In genomic region chr19:60791164-60791563, GRCm38 (mm10) we compare ENCODE assay signal across 8 mouse cellular contexts. TPM values are rescaled to one million over a fixed set of nuclear protein-coding genes. Genes with fewer than 3 reads are reported as not detected.
A peak's percentile ranks its signal among the peaks of the same experiment; 100 is the strongest.
DNase-seq lines count a peak whose midpoint lies in the region; ATAC-seq and TF ChIP-seq lines count a peak whose summit lies in the region.

No protein-coding gene starts in this region.

- 0 out of 2 replicates have a peak, but pooled peaks cover 2% of the 10 kb centered on the region for H3K36me3 ChIP-seq in embryonic facial prominence, embryonic 12.5 days
- H3K36me3 ChIP-seq in hindbrain, embryonic 14.5 days (replicated peaks; ENCODE audit: control insufficient read depth, insufficient read depth) = no peaks in the 10 kb centered on the region
- H3K36me3 ChIP-seq in midbrain, embryonic 15.5 days (replicated peaks) = no peaks in the 10 kb centered on the region

- no peak for DNase-seq in layer of hippocampus, adult 2 months (ENCODE audit: low spot score in 2 of 2)
- DNase-seq in layer of hippocampus, postnatal 14 days (ENCODE audit: low spot score in 2 of 2) = no peak
- DNase-seq in hindbrain, embryonic 14.5 days (ENCODE audit: low spot score) = peak; percentile 50
- no peak for DNase-seq in right cerebral cortex, postnatal 36 days (ENCODE audit: low spot score in 2 of 2)
- no peak for DNase-seq in urinary bladder, postnatal 36 days (ENCODE audit: low spot score in 2 of 2)

- H3K27me3 ChIP-seq in embryonic facial prominence, embryonic 12.5 days = no peaks in the 10 kb centered on the region
- H3K27me3 ChIP-seq in hindbrain, embryonic 14.5 days (ENCODE audit: control insufficient read depth, insufficient read depth, low read length) = no peaks in the 10 kb centered on the region
- H3K27me3 ChIP-seq in midbrain, embryonic 15.5 days (replicated peaks) = no peaks in the 10 kb centered on the region

- H3K4me1 ChIP-seq in embryonic facial prominence, embryonic 12.5 days = peaks cover 7% of the 10 kb centered on the region; the same call in 1 of the 2 replicates
- H3K4me1 ChIP-seq in hindbrain, embryonic 14.5 days (replicated peaks; ENCODE audit: control insufficient read depth, insufficient read depth, low read length) = peaks cover 19% of the 10 kb centered on the region
- H3K4me1 ChIP-seq in midbrain, embryonic 15.5 days = peaks cover 23% of the 10 kb centered on the region

- H3K9me3 ChIP-seq in embryonic facial prominence, embryonic 12.5 days = no peaks in the 10 kb centered on the region
- H3K9me3 ChIP-seq in hindbrain, embryonic 14.5 days (ENCODE audit: control insufficient read depth, low read length) = no peaks in the 10 kb centered on the region
- H3K9me3 ChIP-seq in midbrain, embryonic 15.5 days = no peaks in the 10 kb centered on the region

- peak overlapping the region; percentile 98 for H3K27ac ChIP-seq in layer of hippocampus, adult 2 months
- H3K27ac ChIP-seq in embryonic facial prominence, embryonic 12.5 days = peak overlapping the region; percentile 97
- H3K27ac ChIP-seq in hindbrain, embryonic 14.5 days = peak overlapping the region; percentile 98
- H3K27ac ChIP-seq in midbrain, embryonic 15.5 days = peak overlapping the region; percentile 96

- H3K4me2 ChIP-seq in embryonic facial prominence, embryonic 12.5 days (replicated peaks) = peak overlapping the region; percentile 73
- H3K4me2 ChIP-seq in hindbrain, embryonic 14.5 days (replicated peaks) = peak overlapping the region; percentile 95
- H3K4me2 ChIP-seq in midbrain, embryonic 15.5 days = peak overlapping the region; percentile 61

- WGBS in embryonic facial prominence, embryonic 12.5 days = 19% methylated on average over 9 of the region's 9 CpGs
- WGBS in hindbrain, embryonic 14.5 days = 9% methylated on average over 9 of the region's 9 CpGs
- WGBS in midbrain, embryonic 15.5 days = 10% methylated on average over 9 of the region's 9 CpGs

- ATAC-seq in embryonic facial prominence, embryonic 12.5 days (ENCODE audit: insufficient number of reproducible peaks, insufficient read depth, low FRiP score, low TSS enrichment) = no peak
- no peak for ATAC-seq in hindbrain, embryonic 14.5 days (ENCODE audit: low FRiP score)
- ATAC-seq in midbrain, embryonic 15.5 days (replicated peaks) = peak; percentile 34
- no peak for ATAC-seq in granulocyte monocyte progenitor cell, adult 5-6 weeks (replicated peaks; ENCODE audit: poor library complexity, severe bottlenecking)

- peak overlapping the region; percentile 99 for H3K9ac ChIP-seq in embryonic facial prominence, embryonic 12.5 days
- H3K9ac ChIP-seq in hindbrain, embryonic 14.5 days = peak overlapping the region; percentile 100
- peak overlapping the region; percentile 59 for H3K9ac ChIP-seq in midbrain, embryonic 15.5 days

- no peak for TF ChIP-seq CTCF in layer of hippocampus, adult 2 months (conservative IDR thresholded peaks at IDR 0.05)

- H3K4me3 ChIP-seq in layer of hippocampus, adult 2 months = peak overlapping the region; percentile 98
- H3K4me3 ChIP-seq in embryonic facial prominence, embryonic 12.5 days = peak overlapping the region; percentile 96
- peak overlapping the region; percentile 87 for H3K4me3 ChIP-seq in hindbrain, embryonic 14.5 days (replicated peaks; ENCODE audit: low read length)
- peak overlapping the region; percentile 92 for H3K4me3 ChIP-seq in midbrain, embryonic 15.5 days

RNA-seq across cellular contexts. Expression of gene Eif3a, which starts 0.7 kb away (rescaled TPM):
- 100 to 1,000 TPM; 105 to 106 TPM for total RNA-seq in layer of hippocampus, adult 2 months (2021)
- total RNA-seq in layer of hippocampus, postnatal 14 days (2021) = 100 to 1,000 TPM; 117 to 118 TPM
- 130 and 150 TPM in 2 replicates for polyA plus RNA-seq in embryonic facial prominence, embryonic 12.5 days (2016; fragmentation: Nextera tagmentation; extraction: Ambion mirVana)
- 117 and 122 TPM in 2 replicates for polyA plus RNA-seq in hindbrain, embryonic 14.5 days (2014; fragmentation: Nextera tagmentation; extraction: Ambion mirVana)
- polyA plus RNA-seq in midbrain, embryonic 15.5 days (2015; fragmentation: Nextera tagmentation; extraction: Ambion mirVana) = 109 and 111 TPM in 2 replicates
- total RNA-seq in granulocyte monocyte progenitor cell, adult 5-6 weeks (2014; fragmentation: Nextera tagmentation) = 269 and 272 TPM in 2 replicates
- total RNA-seq in granulocyte monocyte progenitor cell, adult 5-6 weeks (2017) = 334 and 405 TPM in 2 replicates

RNA-seq across cellular contexts. Expression of gene Fam45a, which starts 20.2 kb away (rescaled TPM):
- total RNA-seq in layer of hippocampus, adult 2 months (2021) = 10 to 100 TPM; 42.7 to 47.7 TPM
- total RNA-seq in layer of hippocampus, postnatal 14 days (2021) = 10 to 100 TPM; 29.3 to 32.1 TPM
- polyA plus RNA-seq in embryonic facial prominence, embryonic 12.5 days (2016; fragmentation: Nextera tagmentation; extraction: Ambion mirVana) = 35.3 and 37.1 TPM in 2 replicates
- 49.6 and 50.9 TPM in 2 replicates for polyA plus RNA-seq in hindbrain, embryonic 14.5 days (2014; fragmentation: Nextera tagmentation; extraction: Ambion mirVana)
- polyA plus RNA-seq in midbrain, embryonic 15.5 days (2015; fragmentation: Nextera tagmentation; extraction: Ambion mirVana) = 38.7 and 39.4 TPM in 2 replicates
- total RNA-seq in granulocyte monocyte progenitor cell, adult 5-6 weeks (2014; fragmentation: Nextera tagmentation) = 27.0 and 54.3 TPM in 2 replicates
- total RNA-seq in granulocyte monocyte progenitor cell, adult 5-6 weeks (2017) = 19.8 and 19.9 TPM in 2 replicates

RNA-seq across cellular contexts. Expression of gene Nanos1, which starts 35.4 kb away (rescaled TPM):
- 10 to 100 TPM; 14.8 to 16.8 TPM for total RNA-seq in layer of hippocampus, adult 2 months (2021)
- 10 to 100 TPM; 17.3 to 18.7 TPM for total RNA-seq in layer of hippocampus, postnatal 14 days (2021)
- polyA plus RNA-seq in embryonic facial prominence, embryonic 12.5 days (2016; fragmentation: Nextera tagmentation; extraction: Ambion mirVana) = 2.3 and 3.6 TPM in 2 replicates
- polyA plus RNA-seq in hindbrain, embryonic 14.5 days (2014; fragmentation: Nextera tagmentation; extraction: Ambion mirVana) = 23.1 and 29.6 TPM in 2 replicates
- 21.1 and 22.7 TPM in 2 replicates for polyA plus RNA-seq in midbrain, embryonic 15.5 days (2015; fragmentation: Nextera tagmentation; extraction: Ambion mirVana)
- 1.3 and 3.8 TPM in 2 replicates for total RNA-seq in granulocyte monocyte progenitor cell, adult 5-6 weeks (2014; fragmentation: Nextera tagmentation)
- total RNA-seq in granulocyte monocyte progenitor cell, adult 5-6 weeks (2017) = 1.2 and 1.4 TPM in 2 replicates
